Mouse (Mus musculus) myocyte (in vitro differentiated cells): ENCODE measurements around the gene Ogfod3.

ENCODE experiments used
- E2F4 ChIP-seq: IDR thresholded peaks from one replicate; pipeline ENCODE4 v1.6.1; 2011; ENCODE audit warnings: mild to moderate bottlenecking, control low read depth, moderate library complexity; ENCODE audit not compliant: insufficient read depth
- MAX ChIP-seq: IDR thresholded peaks from one replicate; pipeline ENCODE4 v1.6.1; 2011; ENCODE audit warnings: low read depth, mild to moderate bottlenecking, control low read depth
- MYOD1 ChIP-seq, 3 experiments: IDR thresholded peaks; one replicate each; pipeline ENCODE4 v1.6.1; 2011; ENCODE audit warnings: control low read depth in 2 of 3, low read depth in 2 of 3, mild to moderate bottlenecking in 2 of 3, moderate library complexity in 1 of 3; ENCODE audit not compliant: insufficient read length in 2 of 3, control insufficient read depth in 1 of 3
- POLR2A ChIP-seq: IDR thresholded peaks from one replicate; pipeline ENCODE4 v1.6.1; 2011; ENCODE audit warnings: low read depth, mild to moderate bottlenecking, control low read depth, moderate library complexity; ENCODE audit not compliant: insufficient read length
- POLR2AphosphoS2 ChIP-seq: IDR thresholded peaks from one replicate; pipeline ENCODE4 v1.6.1; 2011; ENCODE audit warnings: low read depth, control low read depth; ENCODE audit not compliant: insufficient read length
- SRF ChIP-seq: IDR thresholded peaks from one replicate; pipeline ENCODE4 v1.6.1; 2011; ENCODE audit warnings: low read depth; ENCODE audit not compliant: control insufficient read depth, insufficient read length
- TCF12 ChIP-seq: IDR thresholded peaks from one replicate; pipeline ENCODE4 v1.6.1; 2011; ENCODE audit warnings: mild to moderate bottlenecking, control low read depth; ENCODE audit not compliant: poor library complexity, insufficient read depth, severe bottlenecking
- TCF3 ChIP-seq: IDR thresholded peaks from one replicate; pipeline ENCODE4 v1.6.1; 2011; ENCODE audit warnings: low read depth, control low read depth; ENCODE audit not compliant: insufficient read length
- USF1 ChIP-seq: IDR thresholded peaks from one replicate; pipeline ENCODE4 v1.6.1; 2011; ENCODE audit warnings: low read depth, mild to moderate bottlenecking, control low read depth, moderate library complexity

GRCm38 (mm10) chr11:121176285-121177270 lies 27.9 kb downstream of the Ogfod3 start:
- TF ChIP-seq POLR2AphosphoS2 (no peak), E2F4 (no peak), USF1 (no peak), POLR2A (no peak), MAX (no peak), TCF12 (no peak), MYOD1 (IDR thresholded peaks at IDR 0.05; ENCODE audit: control insufficient read depth in 1 of 3, insufficient read length in 2 of 3, low read depth in 2 of 3) (no peak), SRF (no peak), TCF3 (no peak)
